Mouse (Mus musculus): ENCODE results near the gene Selenom. TPM values are rescaled to one million over a fixed set of nuclear protein-coding genes. Genes with fewer than 3 reads are reported as not detected.

Gene Selenom
- polyA plus RNA-seq, 1 experiment from 2014 or later = 154 TPM

GRCm38 (mm10) chr11:3547047-3547446, 32.6 kb downstream of the Selenom start:
- 85% methylated on average over 2 of the region's 2 CpGs for WGBS
- ATAC-seq = no peak
- no peaks in the 10 kb centered on the region for H3K9me3 ChIP-seq
- H3K4me1 ChIP-seq (replicated peaks) = peaks cover 9% of the 10 kb centered on the region
- no peak overlapping the region for H3K9ac ChIP-seq
- no peaks in the 10 kb centered on the region for H3K36me3 ChIP-seq
- H3K27ac ChIP-seq = no peak overlapping the region
- no peak overlapping the region for H3K4me3 ChIP-seq (replicated peaks)
- no peak overlapping the region for H3K4me2 ChIP-seq (replicated peaks)
- no peaks in the 10 kb centered on the region for H3K27me3 ChIP-seq (replicated peaks)

- no peak overlapping the region for H3K4me2 ChIP-seq (replicated peaks)
- H3K4me1 ChIP-seq (replicated peaks) = peaks cover 6% of the 10 kb centered on the region; the same call in 1 of the 2 replicates
- H3K27me3 ChIP-seq (replicated peaks) = no peaks in the 10 kb centered on the region
- H3K4me3 ChIP-seq (replicated peaks) = no peak overlapping the region
- WGBS = 45% methylated on average over 6 of the region's 6 CpGs
- no peak overlapping the region for H3K27ac ChIP-seq
- H3K9me3 ChIP-seq = no peaks in the 10 kb centered on the region
- H3K36me3 ChIP-seq = no peaks in the 10 kb centered on the region
- H3K9ac ChIP-seq = no peak overlapping the region
- ATAC-seq = no peak; the same call in 1 of the 2 replicates
These were observed 33.5 kb downstream of the Selenom start for GRCm38 (mm10) chr11:3547969-3548368.

- Histone ChIP-seq H3K9me3 (no peaks in the 10 kb centered on the region), H3K9ac (no peak overlapping the region), H3K36me3 (no peaks in the 10 kb centered on the region), H3K27ac (no peak overlapping the region), H3K4me1 (replicated peaks) (peaks cover 6% of the 10 kb centered on the region; the same call in 1 of the 2 replicates), H3K27me3 (replicated peaks) (no peaks in the 10 kb centered on the region), H3K4me3 (replicated peaks) (no peak overlapping the region), H3K4me2 (replicated peaks) (no peak overlapping the region)
- ATAC-seq = no peak
- WGBS = 65% methylated on average over 3 of the region's 3 CpGs
These were observed 34.2 kb downstream of the Selenom start for GRCm38 (mm10) chr11:3548564-3549295.

- ATAC-seq = no peak
- H3K27ac ChIP-seq = no peak overlapping the region
- 73% methylated on average over 5 of the region's 5 CpGs for WGBS
These were observed 35.3 kb downstream of the Selenom start for GRCm38 (mm10) chr11:3549791-3550190.

GRCm38 (mm10) chr11:3554976-3555375, 40.5 kb downstream of the Selenom start:
- 90% methylated on average over 4 of the region's 4 CpGs for WGBS
- no peaks in the 10 kb centered on the region for H3K27me3 ChIP-seq (replicated peaks)
- no peak overlapping the region for H3K4me3 ChIP-seq (replicated peaks)
- no peaks in the 10 kb centered on the region for H3K9me3 ChIP-seq
- no peak overlapping the region for H3K9ac ChIP-seq
- H3K4me1 ChIP-seq (replicated peaks) = no peaks in the 10 kb centered on the region
- ATAC-seq = no peak
- H3K27ac ChIP-seq = no peak overlapping the region
- H3K4me2 ChIP-seq (replicated peaks) = no peak overlapping the region
- no peaks in the 10 kb centered on the region for H3K36me3 ChIP-seq

More at GRCm38 (mm10) chr11:3549791-3550190, 35.3 kb downstream of the Selenom start:
- H3K27me3 ChIP-seq (replicated peaks) = no peaks in the 10 kb centered on the region
- H3K9me3 ChIP-seq = no peaks in the 10 kb centered on the region
- H3K4me1 ChIP-seq (replicated peaks) = peaks cover 6% of the 10 kb centered on the region; the same call in 1 of the 2 replicates
- no peak overlapping the region for H3K4me3 ChIP-seq (replicated peaks)
- no peak overlapping the region for H3K9ac ChIP-seq
- no peaks in the 10 kb centered on the region for H3K36me3 ChIP-seq
- no peak overlapping the region for H3K4me2 ChIP-seq (replicated peaks)

GRCm38 (mm10) chr11:3557852-3558251, 43.4 kb downstream of the Selenom start:
- Histone ChIP-seq H3K4me3 (replicated peaks) (no peak overlapping the region), H3K9me3 (no peaks in the 10 kb centered on the region), H3K4me1 (replicated peaks) (no peaks in the 10 kb centered on the region), H3K9ac (no peak overlapping the region), H3K4me2 (replicated peaks) (no peak overlapping the region), H3K27me3 (replicated peaks) (no peaks in the 10 kb centered on the region), H3K27ac (no peak overlapping the region), H3K36me3 (no peaks in the 10 kb centered on the region)
- 69% methylated on average over 3 of the region's 3 CpGs for WGBS
- no peak for ATAC-seq

GRCm38 (mm10) chr11:3560202-3560601, 45.7 kb downstream of the Selenom start:
- no peak overlapping the region for H3K4me3 ChIP-seq (replicated peaks)
- peaks cover 4% of the 10 kb centered on the region; the same call in 1 of the 2 replicates for H3K4me1 ChIP-seq (replicated peaks)
- no peaks in the 10 kb centered on the region for H3K9me3 ChIP-seq
- no peak overlapping the region for H3K9ac ChIP-seq
- no peak overlapping the region for H3K4me2 ChIP-seq (replicated peaks)
- no peak overlapping the region for H3K27ac ChIP-seq
- H3K36me3 ChIP-seq = no peaks in the 10 kb centered on the region
- 56% methylated on average over 5 of the region's 5 CpGs for WGBS
- no peaks in the 10 kb centered on the region for H3K27me3 ChIP-seq (replicated peaks)
- ATAC-seq = no peak

GRCm38 (mm10) chr11:3563853-3564252, 49.4 kb downstream of the Selenom start:
- ATAC-seq = no peak
- H3K9me3 ChIP-seq = no peaks in the 10 kb centered on the region
- H3K4me1 ChIP-seq (replicated peaks) = peaks cover 4% of the 10 kb centered on the region; the same call in 1 of the 2 replicates
- no peaks in the 10 kb centered on the region for H3K27me3 ChIP-seq (replicated peaks)
- WGBS = 83% methylated on average over 6 of the region's 6 CpGs
- 0 out of 2 replicates have a peak overlapping the region, but pooled peaks have one; percentile 79 for H3K27ac ChIP-seq
- H3K36me3 ChIP-seq = no peaks in the 10 kb centered on the region
- no peak overlapping the region for H3K4me2 ChIP-seq (replicated peaks)
- no peak overlapping the region for H3K9ac ChIP-seq
- H3K4me3 ChIP-seq (replicated peaks) = no peak overlapping the region

- no peak for ATAC-seq
- Histone ChIP-seq H3K27me3 (replicated peaks) (no peaks in the 10 kb centered on the region), H3K4me1 (replicated peaks) (peaks cover 4% of the 10 kb centered on the region; the same call in 1 of the 2 replicates), H3K27ac (peak overlapping the region; percentile 79), H3K4me3 (replicated peaks) (no peak overlapping the region), H3K4me2 (replicated peaks) (no peak overlapping the region), H3K36me3 (no peaks in the 10 kb centered on the region), H3K9me3 (no peaks in the 10 kb centered on the region), H3K9ac (no peak overlapping the region)
- WGBS = 45% methylated on average over 7 of the region's 7 CpGs
These were observed 50.0 kb downstream of the Selenom start for GRCm38 (mm10) chr11:3564451-3564850.

GRCm38 (mm10) chr11:3566018-3566417, 51.5 kb downstream of the Selenom start:
- Histone ChIP-seq H3K9ac (no peak overlapping the region), H3K27me3 (replicated peaks) (no peaks in the 10 kb centered on the region)

More at GRCm38 (mm10) chr11:3566018-3566417, 51.5 kb downstream of the Selenom start:
- WGBS = 63% methylated on average over 4 of the region's 4 CpGs
- H3K4me3 ChIP-seq (replicated peaks) = no peak overlapping the region
- ATAC-seq = peak; percentile 67
- no peak overlapping the region for H3K27ac ChIP-seq
- no peak overlapping the region for H3K4me2 ChIP-seq (replicated peaks)
- H3K9me3 ChIP-seq = no peaks in the 10 kb centered on the region
- H3K36me3 ChIP-seq = no peaks in the 10 kb centered on the region
- H3K4me1 ChIP-seq (replicated peaks) = peaks cover 4% of the 10 kb centered on the region; the same call in 1 of the 2 replicates
